Mouse (Mus musculus): ENCODE data around the gene Tia1. TPM values are rescaled to one million over a fixed set of nuclear protein-coding genes. Genes with fewer than 3 reads are reported as not detected.

Gene Tia1
- 38.1 and 56.0 TPM in 2 replicates for polyA plus RNA-seq (2012)

DNA sequence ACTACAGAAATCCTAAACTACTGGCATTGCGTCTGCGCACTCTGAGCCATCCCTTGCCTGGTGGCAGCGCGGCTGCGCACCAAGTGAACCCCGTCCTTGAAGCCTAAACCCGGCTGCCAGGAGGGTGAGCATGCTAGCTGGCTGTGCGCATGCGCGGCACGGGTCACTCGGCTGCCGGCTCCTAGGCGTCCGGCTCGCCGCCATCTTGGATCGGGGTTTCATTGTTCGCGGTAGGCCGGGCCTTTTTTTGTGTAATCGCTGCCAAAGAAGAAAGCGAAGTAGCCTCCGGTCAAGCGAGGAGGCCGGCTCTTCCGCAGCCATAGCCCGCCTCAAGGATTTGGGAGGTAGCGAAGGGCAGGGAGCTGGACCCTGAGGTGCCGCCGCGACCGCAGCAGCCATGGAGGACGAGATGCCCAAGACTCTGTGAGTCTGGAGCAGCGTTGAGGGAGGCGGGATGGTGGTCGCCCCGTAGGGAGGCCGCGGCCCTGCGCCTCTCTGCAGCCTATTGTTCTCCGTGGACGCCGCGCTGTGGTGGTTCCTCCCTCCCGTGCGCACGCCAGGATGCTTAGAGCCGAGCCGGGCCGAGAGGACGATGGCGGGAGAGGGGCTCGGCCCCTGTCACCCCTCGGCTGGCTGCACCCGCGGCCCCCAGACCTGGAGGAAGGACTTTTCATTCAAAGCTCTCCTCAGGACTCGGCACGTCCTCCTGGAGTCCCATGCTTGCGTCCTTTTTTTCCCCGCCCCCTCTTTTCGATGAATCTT is at the start of gene Tia1:
TSS of gene Tia1 (plus strand) at position 120 of the 762 bp plus-strand sequence.

DNA sequence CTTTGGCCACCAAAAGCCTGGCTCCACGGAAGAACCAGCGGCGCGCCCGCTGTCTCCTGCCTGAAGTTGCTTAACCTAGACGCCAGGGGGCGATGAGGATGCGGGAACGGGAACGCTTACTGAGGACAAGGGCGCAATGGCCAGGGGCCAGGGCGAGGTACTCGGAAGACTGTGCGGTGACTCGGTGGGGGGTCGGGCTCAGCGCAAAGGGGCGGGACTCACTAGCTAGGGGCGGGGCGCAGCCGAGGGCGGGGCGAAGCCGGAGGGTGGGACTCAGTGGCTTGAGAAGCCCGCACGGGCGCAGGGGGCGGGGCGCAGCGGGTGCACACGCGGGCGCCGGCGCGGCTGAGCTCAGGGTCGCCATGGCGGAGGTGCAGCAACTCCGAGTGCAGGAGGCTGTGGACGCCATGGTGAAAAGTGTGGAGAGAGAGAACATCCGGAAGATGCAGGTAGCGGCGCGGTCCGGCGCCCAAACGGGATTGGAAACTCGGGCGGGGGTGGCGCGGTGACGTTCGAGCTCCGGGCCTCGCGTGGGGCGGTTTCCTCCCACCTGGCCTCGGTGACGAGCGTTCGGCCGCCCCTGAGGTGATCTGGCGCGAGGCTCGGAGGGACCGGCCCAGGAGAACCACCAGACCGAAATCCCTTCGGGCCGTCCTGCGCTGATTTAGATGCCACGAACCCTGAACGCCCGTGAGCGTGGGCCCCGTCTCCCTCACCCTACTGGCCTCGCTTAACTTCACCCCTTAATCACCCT is 38.5 kb upstream of the Tia1 start, which contains the start of gene Fam136a:
TSS of gene Fam136a (plus strand) at position 276 of the 754 bp plus-strand sequence.

DNA sequence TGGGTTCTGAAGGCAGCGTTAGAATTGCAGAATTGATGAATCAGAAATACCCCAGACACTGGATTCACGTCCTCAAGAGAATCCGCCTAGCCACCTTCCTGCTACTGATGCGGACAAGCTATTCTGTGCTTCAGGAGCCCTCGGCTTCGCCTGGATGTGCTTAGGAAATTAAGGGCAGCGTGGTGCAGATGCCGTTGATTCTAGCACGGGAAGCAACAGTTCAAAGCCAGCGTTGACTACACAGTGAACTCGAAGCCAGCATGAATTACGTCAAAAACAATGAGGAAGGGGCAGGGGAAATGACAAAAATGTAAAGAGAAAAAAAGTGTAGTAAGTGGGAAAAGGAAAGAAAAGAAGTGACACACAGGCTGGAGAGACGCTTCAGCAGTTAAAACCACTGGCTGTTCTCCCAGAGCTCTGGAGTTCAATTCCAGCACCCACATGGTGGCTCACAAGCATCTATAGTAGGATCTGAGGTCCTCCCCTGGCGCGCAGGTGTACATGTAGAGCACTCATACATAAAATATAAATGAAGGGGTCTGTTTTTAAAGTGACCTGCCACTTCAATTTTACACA is 33.2 kb upstream of the Tia1 start, which contains the start of gene Snrpg:
TSS of gene Snrpg (plus strand) at position 541 of the 576 bp plus-strand sequence.

DNA sequence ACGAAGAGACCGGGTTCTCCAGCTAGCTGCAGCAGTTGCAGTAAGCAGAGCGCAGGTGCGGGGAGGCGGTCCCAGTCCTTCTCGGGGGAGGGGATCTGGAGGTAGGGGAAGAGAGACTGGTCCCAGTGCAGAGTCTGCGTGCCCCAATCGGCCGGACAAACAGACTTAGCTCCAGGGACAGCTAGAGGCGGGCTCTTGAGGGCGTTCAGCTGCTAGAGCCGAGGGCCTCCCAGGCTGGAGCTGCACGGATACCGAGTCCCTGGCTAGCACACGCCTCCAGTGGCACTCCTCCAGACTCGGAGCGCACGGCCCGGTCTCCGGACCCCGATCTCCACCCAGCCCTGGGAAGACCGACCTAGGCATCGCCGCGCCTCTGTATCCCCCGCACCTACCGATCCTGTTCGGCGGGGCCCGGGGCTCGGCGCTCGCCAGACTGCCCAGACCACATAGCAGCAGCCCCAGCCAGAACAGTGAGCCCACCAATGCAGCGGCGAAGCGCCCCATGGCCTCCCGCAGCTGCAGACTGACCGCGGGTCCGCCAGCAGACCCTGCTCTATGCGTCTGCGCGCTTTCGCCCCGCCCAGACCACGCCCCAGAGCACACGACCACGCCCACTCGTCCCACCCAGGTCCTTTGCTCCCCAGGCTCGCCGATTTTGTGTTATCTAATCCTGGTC is 7.3 kb upstream of the Tia1 start, which contains the start of gene Pcyox1:
TSS of gene Pcyox1 (minus strand) at position 574 of the 676 bp plus-strand sequence.

DNA sequence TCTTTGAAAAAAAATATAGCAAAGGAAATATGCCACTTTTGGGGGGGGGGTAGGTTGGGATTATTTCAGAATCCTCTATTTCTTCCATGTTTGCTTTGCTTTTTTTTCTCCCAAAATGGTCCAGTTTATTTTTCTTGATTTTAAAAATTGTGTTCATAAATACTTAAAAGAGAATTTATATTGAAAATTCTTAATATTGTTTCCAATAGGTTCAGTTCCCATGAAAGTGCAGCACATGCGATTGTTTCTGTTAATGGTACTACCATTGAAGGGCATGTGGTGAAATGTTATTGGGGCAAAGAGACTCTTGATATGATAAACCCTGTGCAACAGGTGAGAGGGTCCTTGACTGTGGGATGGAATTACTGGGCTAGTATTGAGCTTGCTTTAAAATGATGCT is 22.3 kb downstream of the Tia1 start, which contains the start of gene Gm44790:
TSS of gene Gm44790 (plus strand) at position 301 of the 400 bp plus-strand sequence.

DNA sequence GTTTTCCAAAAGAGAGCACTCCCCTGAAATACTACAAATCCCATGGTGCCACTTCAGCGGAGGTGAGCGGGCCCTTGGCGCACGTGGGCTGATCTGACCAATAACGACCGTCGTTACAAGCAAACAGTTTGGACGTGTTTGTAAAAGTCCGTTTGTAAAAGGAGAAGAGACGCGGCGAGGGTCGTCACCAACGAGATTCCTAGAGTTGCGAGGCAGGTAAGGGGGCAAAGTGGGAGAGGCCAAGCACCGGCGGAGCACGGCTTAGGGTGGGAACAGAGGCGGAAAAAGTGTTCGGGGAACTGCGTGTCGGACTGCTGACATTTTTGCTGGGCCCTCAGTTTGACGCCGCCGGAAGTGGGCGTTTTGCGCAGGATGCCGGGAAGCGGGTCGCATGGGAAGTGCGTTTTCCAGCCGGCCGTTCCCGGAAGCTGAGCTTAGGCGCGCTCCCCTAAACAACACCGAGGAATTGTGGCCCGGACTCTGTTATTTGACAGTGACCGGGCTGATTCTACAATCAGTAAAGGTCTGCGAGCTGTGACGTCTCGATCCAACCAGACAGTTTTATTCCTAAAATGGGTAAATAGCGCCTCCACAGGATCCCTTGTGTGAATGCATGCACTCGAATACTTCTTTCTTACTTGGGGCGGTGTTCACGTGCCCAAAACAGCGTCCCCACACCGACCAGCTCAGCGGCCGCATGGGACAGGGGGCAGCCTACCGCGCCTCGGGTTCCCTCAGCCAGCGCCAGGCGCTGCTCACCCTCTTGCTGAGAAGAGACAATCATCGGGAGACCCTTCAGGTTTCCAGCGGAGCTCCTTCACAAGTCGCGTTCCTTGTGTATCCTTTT is 34.5 kb downstream of the Tia1 start, which contains the start of gene C87436:
TSS of gene C87436 (plus strand) at position 103 of the 847 bp plus-strand sequence.

Other genes with a start within 250 kb of the Tia1 start
- gene Tgfa, start 209.0 kb upstream of the Tia1 start, polyA plus RNA-seq (2012), result 0.34 and 0.42 TPM in 2 replicates
- gene Fam136a, start 38.6 kb upstream of the Tia1 start, polyA plus RNA-seq (2012), result 13.3 TPM in 2 replicates
- 15.6 and 19.9 TPM in 2 replicates for gene Snrpg, start 32.9 kb upstream of the Tia1 start, polyA plus RNA-seq (2012)
- 53.8 and 59.5 TPM in 2 replicates for gene Pcyox1, start 7.1 kb upstream of the Tia1 start, polyA plus RNA-seq (2012)
- gene Gm44790, start 22.4 kb downstream of the Tia1 start, polyA plus RNA-seq (2012), result not detected in 2 replicates
- gene C87436, start 34.2 kb downstream of the Tia1 start, polyA plus RNA-seq (2012), result 6.5 and 7.9 TPM in 2 replicates
- gene Pcbp1, start 122.1 kb downstream of the Tia1 start, polyA plus RNA-seq (2012), result 1,230 and 1,348 TPM in 2 replicates
- 0.13 and 1.1 TPM in 2 replicates for gene Asprv1, start 223.9 kb downstream of the Tia1 start, polyA plus RNA-seq (2012)